Mouse (Mus musculus) cerebellum, postnatal 14 days (tissue): ENCODE data around the gene Syngap1.

Experiments
- DNase-seq, 2 experiments: peaks; one replicate each; pipeline ENCODE4 v3.0.0; 2021; ENCODE audit warnings: mixed read lengths in 2 of 2

The Syngap1 gene

GRCm38 (mm10) chr17:26936921-26937695 is 3.9 kb upstream of the Syngap1 start:
- peak in 1 of 2 experiments; percentile 21 for DNase-seq

- peak in 1 of 2 experiments; percentile 29 for DNase-seq
These were observed 3.0 kb upstream of the Syngap1 start for GRCm38 (mm10) chr17:26937883-26938695.

GRCm38 (mm10) chr17:26938731-26939130 is 2.3 kb upstream of the Syngap1 start:
- DNase-seq, result peak; percentile 55 to 62

GRCm38 (mm10) chr17:26939178-26939972 is 1.7 kb upstream of the Syngap1 start, which contains the start of gene Cuta:
Gene Cuta, minus strand, starts transcription at chr17:26939569.
- DNase-seq, result peak; percentile 99 to 100

- peak in 1 of 2 experiments; percentile 39 for DNase-seq
These were observed 1.1 kb upstream of the Syngap1 start for GRCm38 (mm10) chr17:26939973-26940300.

GRCm38 (mm10) chr17:26941841-26942570 is 953 bp downstream of the Syngap1 start:
- DNase-seq, result peak; percentile 33 to 59

- DNase-seq, result peak in 1 of 2 experiments; percentile 29
These were observed 4.9 kb downstream of the Syngap1 start for GRCm38 (mm10) chr17:26945824-26946495.

GRCm38 (mm10) chr17:26946567-26946966 is 5.5 kb downstream of the Syngap1 start:
- DNase-seq, result peak; percentile 75 to 76

GRCm38 (mm10) chr17:26947231-26948100 is 6.4 kb downstream of the Syngap1 start:
- DNase-seq, result peak in 1 of 2 experiments; percentile 26

- DNase-seq, result peak; percentile 63 to 65
These were observed 7.4 kb downstream of the Syngap1 start for GRCm38 (mm10) chr17:26948316-26949050.

- peak; percentile 38 to 53 for DNase-seq
These were observed 8.1 kb downstream of the Syngap1 start for GRCm38 (mm10) chr17:26949051-26949577.

GRCm38 (mm10) chr17:26949866-26950265 is 8.8 kb downstream of the Syngap1 start:
- peak in 1 of 2 experiments; percentile 12 for DNase-seq

GRCm38 (mm10) chr17:26950560-26951288 is 9.7 kb downstream of the Syngap1 start:
- no peak for DNase-seq

GRCm38 (mm10) chr17:26951406-26951805 is 10.4 kb downstream of the Syngap1 start:
- peak; percentile 62 to 81 for DNase-seq

GRCm38 (mm10) chr17:26951952-26952877 is 11.2 kb downstream of the Syngap1 start:
- peak in 1 of 2 experiments; percentile 16 for DNase-seq

- DNase-seq, result no peak
These were observed 12.1 kb downstream of the Syngap1 start for GRCm38 (mm10) chr17:26953201-26953600.

GRCm38 (mm10) chr17:26953726-26954125 is 12.7 kb downstream of the Syngap1 start:
- DNase-seq, result no peak

GRCm38 (mm10) chr17:26956309-26956708 is 15.3 kb downstream of the Syngap1 start:
- DNase-seq, result no peak
